Mouse (Mus musculus) spleen, postnatal 4 days (tissue): ENCODE measurements at regions not wholly inside any gene's neighbourhood (a gene's known extent, or its start where the extent isn't known, plus 50 kb on each side); places are given as distances from the start of the nearest gene placed in this dataset.
"Not testable (repeated sequence)": the region's sequence is repeated elsewhere in the genome, so short reads cannot be mapped to it uniquely, and the experiment has no call there.

Source experiments
- DNase-seq, 2 experiments: peaks; one replicate each; pipeline ENCODE4 v3.0.0; 2022; ENCODE audit warnings: low spot score in 2 of 2

DNA sequence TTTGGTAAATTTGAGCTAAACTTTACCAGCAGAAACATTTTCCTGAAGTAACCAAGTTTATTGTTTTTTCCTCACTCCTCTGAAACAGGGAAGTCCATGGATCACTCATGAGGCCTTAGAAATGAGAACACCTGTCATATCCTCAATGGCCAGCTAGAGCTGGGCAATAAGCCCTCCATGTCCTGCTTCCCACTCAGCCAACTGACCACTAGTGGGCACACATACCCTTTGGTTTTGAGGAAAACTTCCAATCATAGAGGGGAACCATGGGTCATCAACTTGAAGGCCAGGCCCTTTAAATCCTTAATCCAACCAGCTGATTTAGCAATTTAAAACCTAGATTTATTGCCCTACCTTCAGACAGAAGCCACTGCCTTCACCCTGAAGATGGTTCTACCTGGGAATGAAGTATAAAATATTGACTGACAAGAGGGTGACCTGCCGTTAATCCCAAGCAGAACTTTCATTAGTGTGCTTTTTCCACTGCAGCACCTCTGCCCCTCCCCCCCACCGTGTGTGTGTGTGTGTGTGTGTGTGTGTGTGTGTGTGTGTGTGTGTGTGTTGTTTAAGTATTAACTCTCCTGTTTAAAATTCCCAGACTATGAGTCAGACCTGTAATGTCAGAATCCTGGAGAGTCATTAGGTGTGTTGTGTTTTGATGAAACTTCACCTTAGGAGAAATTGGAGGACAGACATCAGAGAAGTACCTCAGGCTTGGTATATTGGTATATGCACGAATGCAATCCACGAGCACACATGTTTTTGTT lies 312.3 kb downstream of the Hdgfl1 start:
- DNase-seq, result no peak

DNA sequence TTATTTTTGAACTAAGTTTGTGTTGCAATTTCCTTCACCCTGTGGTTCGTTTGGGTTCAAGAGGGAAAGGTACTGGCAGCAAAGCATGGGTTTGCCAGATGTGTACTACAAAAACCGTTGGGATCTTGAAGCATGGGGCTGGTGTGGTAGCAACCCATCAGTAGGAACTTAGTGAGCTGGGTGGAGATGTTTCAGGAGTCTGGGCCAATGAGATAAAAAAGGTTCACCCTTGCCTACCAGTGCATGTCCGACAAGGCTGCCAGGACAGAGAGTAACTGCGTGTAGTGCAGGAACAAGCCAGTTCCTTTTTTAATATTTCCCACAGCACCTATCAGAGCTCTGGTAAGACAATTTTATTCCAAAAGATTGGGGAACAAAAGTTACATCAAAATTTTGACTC lies 343.3 kb downstream of the Hdgfl1 start:
- DNase-seq, result no peak

DNA sequence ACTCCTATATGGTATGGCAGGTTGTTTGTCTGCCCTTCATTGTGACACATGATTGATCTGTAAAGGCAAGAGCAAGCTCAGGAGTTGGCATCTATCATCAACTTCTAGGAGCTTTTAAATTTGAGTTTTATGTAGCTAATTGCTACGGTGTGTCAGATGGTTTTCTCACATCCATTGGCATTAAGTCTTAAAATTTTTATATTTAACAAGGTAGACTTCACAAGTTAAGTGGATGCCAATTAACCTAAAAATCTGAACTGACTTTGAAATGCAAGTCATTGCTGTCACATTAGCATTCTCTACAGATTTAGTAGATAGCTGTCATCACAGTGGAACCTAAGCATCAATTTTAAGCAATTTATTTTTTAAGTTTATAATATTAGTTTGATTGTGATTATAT lies 345.5 kb downstream of the Hdgfl1 start:
- DNase-seq, result no peak

DNA sequence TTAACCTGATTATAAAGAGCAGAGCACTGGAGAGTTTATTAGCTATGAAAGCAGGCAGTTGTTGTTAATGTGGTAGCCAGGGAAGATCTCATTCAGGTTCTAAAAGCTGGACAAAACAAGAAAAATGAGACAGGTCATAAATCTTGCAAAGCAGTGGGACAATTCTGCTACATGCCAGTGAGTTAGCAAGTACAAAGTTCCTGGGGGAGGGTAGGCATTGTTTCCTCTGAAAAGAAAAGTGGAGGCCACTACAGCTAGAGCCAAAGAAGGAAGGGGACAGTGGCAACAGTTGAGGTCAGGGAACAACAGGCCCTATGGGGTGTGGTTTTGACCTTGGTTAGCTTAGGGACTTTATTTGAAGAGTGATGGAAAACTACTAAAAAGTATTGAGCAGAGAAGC lies 364.2 kb downstream of the Hdgfl1 start:
- no peak for DNase-seq

DNA sequence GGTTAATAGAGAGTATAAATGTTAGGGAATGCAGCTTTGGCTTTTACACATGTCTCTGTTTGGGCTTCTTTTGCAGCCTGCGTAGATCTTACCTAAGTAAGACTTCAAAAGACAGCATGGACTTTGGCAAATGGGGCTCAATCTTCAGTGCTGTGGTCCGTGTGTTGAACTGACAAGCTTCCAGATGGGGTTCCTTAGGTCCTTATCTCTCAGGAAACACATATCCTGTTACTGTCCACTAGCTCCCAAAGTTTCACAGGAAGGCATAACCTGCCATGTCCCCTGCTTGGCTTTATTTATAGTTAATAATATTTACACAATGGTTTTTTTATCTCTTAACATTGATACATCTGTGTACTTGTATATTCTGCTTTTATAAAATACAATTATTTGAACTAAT lies 365.3 kb downstream of the Hdgfl1 start:
- DNase-seq, result no peak

DNA sequence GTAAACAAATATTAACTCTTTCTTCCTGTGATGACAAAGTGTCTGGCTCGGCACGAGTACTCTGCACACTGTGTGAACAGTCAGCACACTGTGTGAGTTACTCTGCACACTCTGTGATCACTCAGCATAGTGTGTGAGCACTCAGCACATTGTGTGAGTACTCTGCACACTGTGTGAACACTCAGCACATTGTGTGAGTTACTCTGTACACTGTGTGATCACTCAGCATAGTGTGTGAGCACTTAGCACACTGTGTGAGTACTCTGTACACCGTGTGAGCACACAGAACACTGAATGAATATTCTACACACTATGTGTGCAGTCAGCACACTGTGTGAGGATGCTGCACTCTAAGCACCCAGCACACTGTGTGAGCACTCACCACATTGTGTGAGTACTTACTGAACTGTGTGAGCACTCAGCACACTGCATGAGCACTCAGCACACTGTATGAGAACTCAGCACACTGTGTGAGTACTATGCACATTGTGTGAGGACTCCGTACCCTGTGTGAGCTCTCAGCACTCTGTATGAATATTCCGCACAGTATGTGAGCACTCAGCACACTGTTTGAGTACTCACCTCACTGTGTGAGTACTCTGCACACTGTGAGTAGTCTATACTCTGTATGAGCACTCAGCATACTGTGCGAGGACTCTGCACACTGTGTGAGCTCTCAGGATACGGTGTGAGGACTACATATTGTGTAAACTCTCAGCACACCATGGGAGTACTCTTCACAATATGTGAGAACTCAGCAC lies 381.9 kb downstream of the Hdgfl1 start:
- no peak for DNase-seq

DNA sequence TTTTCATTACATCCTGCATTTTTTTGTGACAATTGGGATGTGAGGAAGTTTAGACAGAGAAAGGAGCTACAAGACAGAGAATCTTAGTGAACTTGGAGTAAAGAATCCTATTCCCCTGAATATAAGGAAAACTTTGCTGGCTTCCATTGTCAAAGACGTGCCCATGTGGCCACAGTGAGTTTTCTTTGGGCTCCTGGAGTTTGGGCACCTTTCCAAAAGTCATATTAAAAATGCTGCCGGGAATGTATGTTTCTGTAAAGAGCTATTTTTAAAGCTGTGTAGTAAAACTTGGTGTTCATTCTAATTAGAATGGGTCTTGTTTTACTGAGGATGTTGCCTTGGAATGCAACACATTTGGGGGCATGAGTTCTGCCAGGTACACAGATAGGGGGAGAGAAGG lies 387.3 kb downstream of the Hdgfl1 start:
- no peak for DNase-seq

DNA sequence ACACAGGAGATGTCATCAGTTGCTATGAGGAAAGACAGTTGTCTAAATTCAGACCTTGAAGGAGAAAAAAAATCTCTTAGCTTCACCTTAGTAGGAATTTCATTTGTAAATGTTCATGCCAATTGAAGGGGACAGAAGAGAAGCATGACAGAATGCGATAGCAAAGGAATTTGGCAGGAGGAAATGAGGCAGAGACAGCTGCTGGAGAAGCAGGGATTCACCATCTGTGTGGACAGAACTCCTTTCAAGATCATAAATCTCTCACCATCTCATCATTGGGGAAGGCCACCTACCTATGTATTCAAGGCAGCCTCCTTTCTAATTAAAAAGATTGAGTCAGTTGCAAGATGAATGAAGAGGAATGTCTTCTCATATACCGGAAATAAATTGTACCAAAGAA lies 387.8 kb downstream of the Hdgfl1 start:
- DNase-seq, result no peak

DNA sequence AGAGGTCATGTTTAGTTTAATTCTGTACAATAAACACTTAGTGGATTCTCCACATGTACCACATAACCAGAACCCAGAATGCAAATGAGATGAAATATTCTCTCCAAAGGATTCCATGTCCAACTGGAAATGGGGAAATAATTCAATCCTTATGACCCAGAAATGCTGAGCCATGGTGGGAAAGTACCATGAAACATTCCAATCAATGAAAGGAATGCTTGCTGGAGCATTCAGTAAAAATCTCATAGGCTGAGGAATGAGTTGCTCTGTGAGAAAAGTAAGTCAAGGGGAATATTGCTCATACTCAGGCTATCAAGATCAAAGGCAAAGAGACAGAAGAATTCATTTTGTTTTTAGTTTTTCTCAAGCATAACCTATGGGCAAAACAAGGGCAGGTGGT lies 394.4 kb downstream of the Hdgfl1 start:
- DNase-seq, result no peak

DNA sequence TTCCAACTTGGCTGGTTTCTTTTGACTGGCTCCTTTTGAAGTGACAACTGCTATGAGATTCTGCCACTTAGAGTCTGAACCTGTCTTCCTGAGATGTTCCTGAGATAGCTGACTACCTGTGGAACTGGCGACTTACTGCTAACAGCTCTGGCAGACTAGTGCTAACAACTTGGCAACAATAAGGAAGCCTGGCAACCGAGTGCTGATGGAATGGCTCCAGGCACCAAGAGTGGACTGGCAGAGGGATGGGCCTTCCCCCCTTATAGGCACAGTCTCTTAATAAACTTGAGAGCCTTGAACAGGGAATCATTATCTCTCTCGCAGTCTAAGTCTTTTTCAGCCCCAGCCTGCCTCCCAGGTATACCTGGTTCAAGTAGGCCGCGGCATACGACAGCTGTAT lies 404.1 kb downstream of the Hdgfl1 start:
- not testable (repeated sequence) for DNase-seq

DNA sequence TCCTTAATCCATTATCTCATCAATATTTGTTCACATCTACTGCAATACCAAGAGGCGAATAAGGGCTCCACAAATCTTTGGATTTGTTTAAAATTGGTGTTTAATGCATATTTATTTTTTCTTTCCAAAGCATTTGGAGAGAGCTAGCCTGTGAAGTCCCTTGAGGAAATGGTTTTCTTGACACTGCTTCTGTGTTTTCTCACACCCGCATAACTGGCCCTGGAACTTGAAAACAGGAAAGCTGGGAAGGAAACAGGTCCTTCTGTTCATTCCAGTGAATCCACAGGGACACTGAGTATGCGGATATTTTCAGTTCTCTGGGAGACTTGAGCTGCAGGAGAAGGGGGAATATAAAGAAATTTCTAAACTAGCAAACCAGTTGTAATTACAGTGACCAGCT lies 413.6 kb downstream of the Hdgfl1 start:
- no peak for DNase-seq

DNA sequence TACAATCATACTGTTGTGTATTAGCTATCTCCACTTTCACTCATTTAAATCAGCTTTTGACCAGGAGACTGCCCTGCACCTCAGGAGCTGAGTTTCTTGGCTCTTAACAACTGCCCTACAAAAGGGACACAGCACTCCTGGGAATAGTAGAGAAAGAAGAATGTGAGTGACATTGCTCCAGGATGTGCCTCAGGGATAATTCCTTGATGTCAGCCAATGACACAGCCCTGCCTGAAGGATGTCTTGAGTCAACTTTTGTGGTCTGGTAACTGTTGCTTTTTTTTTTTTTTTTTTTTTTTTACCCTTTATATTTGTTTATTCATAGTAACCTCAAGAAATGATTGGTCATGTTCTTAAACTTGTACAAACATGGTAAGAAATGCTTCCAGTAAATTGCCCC lies 415.5 kb downstream of the Hdgfl1 start:
- DNase-seq, result no peak

DNA sequence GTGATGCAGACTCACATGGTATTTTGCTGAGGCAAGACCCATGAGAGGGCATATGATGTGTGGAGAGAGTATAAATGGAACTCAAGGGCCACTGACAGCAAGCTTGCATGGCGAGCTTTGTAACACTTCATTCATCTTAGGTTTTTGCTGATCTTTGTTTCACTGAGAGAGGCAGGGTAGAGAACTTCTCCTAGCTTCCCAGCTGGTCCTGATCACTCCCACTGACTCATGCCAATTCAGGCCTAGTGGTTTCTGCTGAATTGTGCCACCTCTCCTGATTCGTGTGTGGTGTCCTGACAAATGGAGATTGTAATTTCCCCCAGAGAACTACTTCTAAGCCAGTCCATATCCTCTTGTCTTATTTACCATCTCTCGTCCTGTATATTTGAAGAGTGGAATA lies 419.5 kb downstream of the Hdgfl1 start:
- DNase-seq, result no peak

DNA sequence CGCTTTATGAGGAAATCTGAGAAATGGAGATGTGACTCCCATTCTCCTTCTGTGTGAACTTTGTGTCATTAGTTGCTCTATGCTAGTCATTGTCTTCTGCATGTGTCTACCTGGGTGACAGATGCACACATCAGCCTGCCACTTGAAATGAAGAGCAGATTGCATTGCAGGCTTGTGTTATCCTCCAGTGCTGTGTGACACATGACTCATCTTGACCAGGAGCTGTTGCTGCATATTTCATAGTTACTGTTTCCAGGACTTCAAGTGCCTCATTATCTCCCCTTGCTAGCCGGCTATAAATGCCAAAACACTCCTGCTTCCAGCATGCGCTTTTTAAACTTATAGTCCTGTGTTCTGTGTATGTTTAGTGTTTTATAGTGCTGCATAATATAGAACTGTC lies 431.2 kb downstream of the Hdgfl1 start:
- DNase-seq, result no peak

DNA sequence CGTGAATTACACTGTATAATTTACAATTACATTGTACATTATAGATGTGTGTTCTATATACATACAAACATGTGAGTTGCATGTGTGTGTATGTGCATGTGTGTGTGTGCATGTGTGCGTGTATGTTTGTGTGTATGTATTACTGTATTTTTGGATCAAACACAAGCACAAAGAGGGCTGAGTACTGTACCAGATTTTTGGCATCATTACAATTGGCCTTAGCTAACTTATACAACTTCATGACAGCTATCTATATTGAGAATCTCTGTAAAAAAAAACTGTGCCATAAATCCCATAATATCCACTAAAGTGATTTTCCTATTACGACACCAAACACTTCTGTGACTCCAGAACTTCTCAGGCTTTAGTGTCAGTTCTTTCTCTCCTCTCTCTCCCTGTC lies 444.9 kb downstream of the Hdgfl1 start:
- DNase-seq, result no peak

DNA sequence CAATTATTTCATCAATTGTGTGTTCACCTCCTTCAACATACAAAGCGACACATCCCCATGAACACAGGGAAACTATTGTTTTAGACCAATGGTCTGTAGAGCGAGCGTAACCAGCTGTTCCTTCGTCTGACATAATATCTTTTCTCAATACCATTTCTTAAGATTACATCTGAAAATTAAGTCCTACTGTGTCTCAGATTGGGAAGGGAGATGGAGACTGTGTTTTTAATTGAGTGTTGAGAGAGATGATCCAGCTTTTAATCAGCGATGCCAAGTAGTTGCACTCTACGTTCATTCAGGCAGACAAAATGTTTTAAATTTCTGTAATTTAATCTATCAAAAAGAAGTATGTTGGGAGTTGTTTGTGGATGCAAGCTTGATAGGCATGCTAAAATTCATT lies 445.3 kb downstream of the Hdgfl1 start:
- no peak for DNase-seq

DNA sequence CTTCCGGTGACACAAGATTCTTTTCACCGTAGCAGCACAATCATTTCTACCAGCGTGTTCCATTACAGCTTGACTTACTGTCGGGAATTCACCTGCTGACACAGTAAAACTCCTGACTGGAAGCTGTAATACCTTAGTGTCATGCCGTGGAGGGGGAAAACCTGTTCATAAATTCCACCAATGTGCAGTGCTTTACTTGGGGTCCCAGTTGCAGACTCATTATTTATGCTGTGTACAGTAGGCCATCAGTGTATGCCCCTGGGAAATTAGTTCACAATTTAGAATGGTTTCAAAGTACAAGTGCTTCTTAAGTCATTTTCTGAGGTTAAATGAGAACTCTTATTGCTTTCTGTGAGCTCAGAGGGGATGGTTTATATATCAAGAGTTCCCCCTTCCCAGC lies 451.4 kb downstream of the Hdgfl1 start:
- DNase-seq, result no peak

DNA sequence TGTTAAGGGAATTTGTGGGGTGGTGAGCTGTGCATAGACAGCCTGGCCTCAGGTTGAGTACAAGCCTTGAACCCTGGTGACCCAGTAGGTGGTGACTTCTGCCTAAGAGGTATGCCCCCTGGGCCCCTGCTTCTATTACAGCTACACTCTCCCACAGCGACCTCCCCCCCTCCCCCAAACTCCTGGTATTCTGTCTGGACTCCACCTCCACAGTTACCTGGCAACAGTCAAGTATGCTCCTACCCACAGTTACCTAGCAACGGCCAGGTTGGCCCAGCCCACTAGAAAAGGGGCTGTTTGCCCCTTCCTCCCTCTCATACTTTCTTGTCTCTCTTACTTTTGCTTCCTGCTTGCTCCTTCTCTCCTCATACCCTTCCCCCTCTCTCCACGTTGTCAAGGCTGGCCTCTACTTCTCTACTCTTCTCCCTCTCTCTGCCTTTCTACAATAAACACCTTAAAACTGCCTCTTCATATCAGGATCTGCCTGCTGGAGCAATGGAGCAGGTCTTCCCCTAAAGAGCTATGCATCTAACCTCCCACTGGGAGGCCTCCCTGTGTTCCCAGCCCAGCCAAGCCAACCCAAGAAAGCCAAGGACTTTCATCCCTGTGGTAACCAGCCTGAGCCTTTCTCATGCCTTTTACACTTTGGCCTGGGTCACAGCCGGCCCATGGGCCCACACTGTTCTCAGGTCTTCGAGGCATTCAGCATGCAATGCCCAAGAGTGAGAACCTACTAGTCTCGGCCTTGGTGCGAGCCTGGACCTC lies 457.5 kb downstream of the Hdgfl1 start:
- DNase-seq, result no peak

DNA sequence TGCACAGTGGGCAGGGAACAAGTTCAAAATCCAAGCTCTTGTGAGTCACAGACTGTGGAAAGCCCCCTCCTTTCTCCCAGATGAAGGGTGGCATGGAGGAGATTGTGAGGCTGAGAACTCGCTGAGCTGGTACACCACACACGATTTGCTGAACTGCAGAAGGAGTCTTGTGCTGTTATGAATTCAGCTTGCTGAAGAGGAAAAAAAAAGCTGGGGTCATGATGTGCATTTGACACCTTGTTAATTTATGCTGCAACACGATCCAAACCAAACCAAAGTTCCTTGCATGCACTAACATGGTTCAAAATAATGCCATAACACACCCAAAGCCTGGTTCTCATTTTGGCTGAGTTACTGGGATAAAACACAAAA lies 485.9 kb downstream of the Hdgfl1 start:
- no peak for DNase-seq

DNA sequence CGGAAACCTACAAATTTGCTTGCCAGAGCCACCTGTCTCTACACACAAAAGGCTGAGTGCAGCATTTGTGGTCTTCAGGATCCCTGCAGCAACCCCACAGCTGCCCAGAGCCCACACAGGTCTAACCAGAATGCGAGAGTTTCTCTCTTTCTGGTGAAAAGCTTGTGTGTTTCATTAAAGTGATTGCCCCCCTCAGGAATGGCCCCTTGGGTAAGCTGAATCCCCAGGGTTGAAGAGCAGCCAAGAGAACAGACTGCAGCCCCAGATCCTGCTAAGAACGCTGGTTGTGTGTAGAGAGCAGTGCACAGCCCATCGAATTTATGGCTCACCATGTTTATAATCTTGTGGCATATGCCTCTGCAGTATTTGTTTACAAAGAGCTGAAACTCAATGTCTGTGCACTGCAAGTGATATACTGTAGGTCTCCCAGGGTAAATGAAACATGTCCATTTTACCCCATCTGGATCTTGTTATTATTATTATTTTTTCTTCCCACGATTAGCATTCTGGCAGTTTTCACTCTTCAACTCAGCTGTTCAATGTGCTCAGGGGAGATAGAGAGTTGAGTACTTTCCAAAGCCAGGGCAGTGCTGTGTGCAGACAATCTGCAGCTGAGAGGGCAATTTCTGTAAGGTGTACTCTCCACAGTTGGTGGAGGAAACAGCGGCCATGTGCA lies 486.4 kb downstream of the Hdgfl1 start:
- no peak for DNase-seq

DNA sequence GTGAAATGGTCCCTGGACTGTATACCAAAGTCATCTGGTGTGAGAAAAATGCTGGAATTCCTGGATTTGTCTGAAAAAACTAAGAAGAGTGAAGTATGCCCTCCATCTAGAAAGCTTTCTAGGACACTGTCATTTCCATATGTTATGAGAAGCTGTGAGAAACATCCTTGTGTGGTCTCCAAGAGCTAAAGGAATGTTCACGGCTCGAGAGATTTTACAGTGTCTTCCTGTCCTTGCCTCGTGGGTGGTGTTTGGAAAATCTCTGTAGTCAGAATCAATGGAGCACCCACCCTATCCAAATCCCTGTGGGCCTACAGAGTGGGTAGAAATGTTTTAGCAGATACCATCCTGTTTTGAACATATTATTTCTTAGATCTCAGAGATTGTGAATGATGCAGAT lies 487.7 kb downstream of the Hdgfl1 start:
- no peak for DNase-seq

DNA sequence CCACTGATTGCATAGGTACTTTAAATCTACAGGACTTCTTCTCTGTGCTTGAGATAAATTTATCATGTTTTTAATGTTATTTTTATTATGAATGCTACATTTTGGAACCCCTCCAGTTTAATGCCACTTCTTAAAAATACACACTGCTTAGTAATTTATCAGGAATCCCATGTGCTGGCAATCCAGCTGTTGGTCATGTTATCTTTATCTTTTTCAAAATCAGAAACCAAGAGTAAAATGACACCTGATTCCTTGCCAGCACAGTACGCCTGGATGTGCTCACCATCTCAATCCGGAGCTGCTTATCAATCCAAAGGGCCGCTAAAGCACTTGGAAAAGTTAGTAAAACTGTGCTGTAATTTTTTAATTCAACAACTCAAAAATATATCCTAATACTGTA lies 497.1 kb downstream of the Hdgfl1 start:
- no peak for DNase-seq
